In genomic region chr1:89471891-89472290, GRCm38 (mm10) we compare ENCODE assay signal across 17 mouse cellular contexts. TPM values are rescaled to one million over a fixed set of nuclear protein-coding genes. Genes with fewer than 3 reads are reported as not detected.
DNase-seq lines count a peak whose midpoint lies in the region; ATAC-seq and TF ChIP-seq lines count a peak whose summit lies in the region.
"Had no signal": no experiment of that assay in that cellular context is flagged by ENCODE, and none has a peak within 500 bp of the region (broad histone marks: within the 10 kb centered on the region; RNA-seq: fewer than 3 reads in every experiment).

No protein-coding gene starts in this region.

- 59% methylated on average over 9 of the region's 9 CpGs for WGBS in midbrain, postnatal 0 days
- WGBS in midbrain, embryonic 15.5 days: 58% methylated on average over 9 of the region's 9 CpGs
- 67% methylated on average over 9 of the region's 9 CpGs for WGBS in limb, embryonic 15.5 days
- 81% methylated on average over 9 of the region's 9 CpGs for WGBS in liver, embryonic 11.5 days

- peaks cover 17% of the 10 kb centered on the region for H3K4me1 ChIP-seq in midbrain, postnatal 0 days (ENCODE audit: insufficient read depth, low read length)
- H3K4me1 ChIP-seq in midbrain, embryonic 15.5 days: peaks cover 38% of the 10 kb centered on the region
- peaks cover 63% of the 10 kb centered on the region for H3K4me1 ChIP-seq in limb, embryonic 15.5 days
- peaks cover 28% of the 10 kb centered on the region for H3K4me1 ChIP-seq in liver, embryonic 11.5 days (replicated peaks; ENCODE audit: control insufficient read depth, insufficient read depth, low read length)

- DNase-seq in frontal cortex, postnatal 10 days (ENCODE audit: low spot score in 2 of 2): no peak
- DNase-seq in layer of hippocampus, adult 11-12 months (ENCODE audit: low spot score): peak; percentile 40
- DNase-seq in layer of hippocampus, postnatal 25 days (ENCODE audit: extremely low spot score in 1 of 2, low spot score in 1 of 2): no peak
- no peak for DNase-seq in midbrain, postnatal 0 days (ENCODE audit: low spot score)
- no peak for DNase-seq in liver, embryonic 11.5 days (ENCODE audit: low spot score)
- DNase-seq: gastrocnemius, postnatal 36 days; heart, postnatal 36 days; kidney, adult 18-20 months; lung, postnatal 36 days; thymus, adult 2 months had no signal

- no peaks in the 10 kb centered on the region for H3K9me3 ChIP-seq in midbrain, postnatal 0 days (ENCODE audit: low read length)
- H3K9me3 ChIP-seq in midbrain, embryonic 15.5 days: no peaks in the 10 kb centered on the region
- H3K9me3 ChIP-seq in limb, embryonic 15.5 days: no peaks in the 10 kb centered on the region
- H3K9me3 ChIP-seq in liver, embryonic 11.5 days (ENCODE audit: control insufficient read depth, low read length): no peaks in the 10 kb centered on the region
- H3K9me3 ChIP-seq: heart, embryonic 10.5 days; midbrain, embryonic 10.5 days had no signal

- ATAC-seq in frontal cortex, adult (ENCODE audit: low TSS enrichment): peak; percentile 94
- no peak for ATAC-seq in midbrain, postnatal 0 days (ENCODE audit: low FRiP score)
- no peak for ATAC-seq in midbrain, embryonic 15.5 days (replicated peaks)
- no peak for ATAC-seq in limb, embryonic 15.5 days (ENCODE audit: insufficient number of reproducible peaks, low FRiP score, low TSS enrichment, low read depth)
- no peak for ATAC-seq in liver, embryonic 11.5 days (replicated peaks; ENCODE audit: low FRiP score)
- ATAC-seq: forebrain, embryonic 14.5 days; Patski had no signal

- no peak overlapping the region for H3K9ac ChIP-seq in midbrain, postnatal 0 days (replicated peaks; ENCODE audit: low read length, poor library complexity, severe bottlenecking)
- H3K9ac ChIP-seq in midbrain, embryonic 15.5 days: no peak overlapping the region
- H3K9ac ChIP-seq in limb, embryonic 15.5 days: no peak overlapping the region
- H3K9ac ChIP-seq in liver, embryonic 11.5 days (ENCODE audit: low read depth, low read length): no peak overlapping the region

- H3K4me3 ChIP-seq in midbrain, postnatal 0 days (ENCODE audit: low read depth, low read length): no peak overlapping the region
- no peak overlapping the region for H3K4me3 ChIP-seq in midbrain, embryonic 15.5 days
- no peak overlapping the region for H3K4me3 ChIP-seq in limb, embryonic 15.5 days
- H3K4me3 ChIP-seq in liver, embryonic 11.5 days (ENCODE audit: low read depth, low read length): no peak overlapping the region
- H3K4me3 ChIP-seq: heart, embryonic 10.5 days; midbrain, embryonic 10.5 days had no signal

- H3K27me3 ChIP-seq in midbrain, postnatal 0 days (ENCODE audit: insufficient read depth, low read length): no peaks in the 10 kb centered on the region
- H3K27me3 ChIP-seq in midbrain, embryonic 15.5 days (replicated peaks): no peaks in the 10 kb centered on the region
- H3K27me3 ChIP-seq in limb, embryonic 15.5 days: no peaks in the 10 kb centered on the region
- H3K27me3 ChIP-seq in liver, embryonic 11.5 days (replicated peaks; ENCODE audit: control insufficient read depth, insufficient read depth, low read length): no peaks in the 10 kb centered on the region
- H3K27me3 ChIP-seq: Patski had no signal

- 0 out of 2 replicates have a peak overlapping the region, but pooled peaks have one; percentile 18 for H3K27ac ChIP-seq in midbrain, postnatal 0 days (ENCODE audit: low read depth, low read length)
- H3K27ac ChIP-seq in midbrain, embryonic 15.5 days: no peak overlapping the region
- H3K27ac ChIP-seq in limb, embryonic 15.5 days: peak overlapping the region; percentile 78; the same call in 1 of the 2 replicates
- H3K27ac ChIP-seq in liver, embryonic 11.5 days (ENCODE audit: low read depth, low read length): no peak overlapping the region

- no peak overlapping the region for H3K4me2 ChIP-seq in midbrain, postnatal 0 days (ENCODE audit: low read depth, low read length, poor library complexity, severe bottlenecking)
- H3K4me2 ChIP-seq in midbrain, embryonic 15.5 days: no peak overlapping the region
- no peak overlapping the region for H3K4me2 ChIP-seq in limb, embryonic 15.5 days
- no peak overlapping the region for H3K4me2 ChIP-seq in liver, embryonic 11.5 days

- TF ChIP-seq CTCF in midbrain, postnatal 0 days (IDR thresholded peaks at IDR 0.05): no peak

- no peaks in the 10 kb centered on the region for H3K36me3 ChIP-seq in midbrain, postnatal 0 days (ENCODE audit: insufficient read depth, low read length)
- H3K36me3 ChIP-seq in midbrain, embryonic 15.5 days (replicated peaks): no peaks in the 10 kb centered on the region
- no peaks in the 10 kb centered on the region for H3K36me3 ChIP-seq in limb, embryonic 15.5 days
- H3K36me3 ChIP-seq in liver, embryonic 11.5 days (ENCODE audit: control insufficient read depth, insufficient read depth, low read length): no peaks in the 10 kb centered on the region
- H3K36me3 ChIP-seq: heart, embryonic 10.5 days; midbrain, embryonic 10.5 days had no signal

RNA-seq across cellular contexts. Expression of gene Agap1, which starts 17.3 kb away (rescaled TPM):
- 100 to 1,000 TPM; 255 to 275 TPM for total RNA-seq in layer of hippocampus, postnatal 25 days (2021)
- 175 and 187 TPM in 2 replicates for total RNA-seq in midbrain, postnatal 0 days (2014; rRNA removed)
- polyA plus RNA-seq in midbrain, postnatal 0 days (2015; fragmentation: Nextera tagmentation; extraction: Ambion mirVana): 40.4 and 45.9 TPM in 2 replicates
- polyA plus RNA-seq in midbrain, embryonic 15.5 days (2015; fragmentation: Nextera tagmentation; extraction: Ambion mirVana): 56.9 and 63.6 TPM in 2 replicates
- 7.9 and 10.7 TPM in 2 replicates for polyA plus RNA-seq in limb, embryonic 15.5 days (2015; fragmentation: Nextera tagmentation; extraction: Ambion mirVana)
- 4.6 and 5.4 TPM in 2 replicates for polyA plus RNA-seq in liver, embryonic 11.5 days (2014; fragmentation: Nextera tagmentation; extraction: Ambion mirVana)

Comparison
In these comparisons a context has a peak if more than half of its experiments do, and no peak if none do; other contexts are left out.
1. H3K27ac ChIP-seq: peak in midbrain, postnatal 0 days (single experiment) and limb, embryonic 15.5 days (single experiment); none in midbrain, embryonic 15.5 days (single experiment) and liver, embryonic 11.5 days (single experiment).